Mouse (Mus musculus) olfactory bulb, adult 2 months (tissue): ENCODE measurements around the gene Galnt18. TPM values are rescaled to one million over a fixed set of nuclear protein-coding genes. Genes with fewer than 3 reads are reported as not detected.

Experiments used
- H3K27ac ChIP-seq: fragments of 200-500 bp; 2 replicates; pipeline ENCODE4 v1.5.1; 2012; ENCODE audit warnings: low read depth, low read length; ENCODE audit not compliant: insufficient read depth
- H3K4me1 ChIP-seq: fragments of 200-500 bp; 2 replicates; pipeline ENCODE4 v1.6.1; 2012; ENCODE audit warnings: low read length; ENCODE audit not compliant: control insufficient read depth, insufficient read depth
- H3K4me3 ChIP-seq: fragments of 200-500 bp; 2 replicates; pipeline ENCODE4 v1.5.1; 2012; ENCODE audit warnings: mild to moderate bottlenecking, low read depth, low read length, moderate library complexity; ENCODE audit not compliant: insufficient read depth
- CTCF ChIP-seq: fragments of 200-500 bp; IDR thresholded peaks from 2 replicates; pipeline ENCODE4 v1.5.1; 2012; ENCODE audit warnings: low read depth, mild to moderate bottlenecking, low read length, moderate library complexity; ENCODE audit not compliant: insufficient read depth
- POLR2A ChIP-seq: fragments of 200-500 bp; IDR thresholded peaks from 2 replicates; pipeline ENCODE4 v1.6.1; 2012; ENCODE audit warnings: mild to moderate bottlenecking, low read depth, low read length, moderate library complexity; ENCODE audit not compliant: insufficient read depth
- WGBS: fragments of 180-500 bp; shearing (Covaris S2); methylation state at CpG from one replicate; pipeline ENCODE4 v1.1.7; 2018; 5-methylcytosine and 5-hydroxymethylcytosine counted together
- polyA plus RNA-seq: library from polyadenylated mRNA; stranded (reverse); fragments of >200 nt; gene quantifications from 2 replicates; pipeline ENCODE4 v1.2.4, GENCODE M21; 2012; ENCODE audit warnings: low replicate concordance; ENCODE audit not compliant: missing spikeins, insufficient read depth, insufficient read length

Gene Galnt18
- polyA plus RNA-seq, 1 experiment: not detected

- 74% methylated on average over 2 of the region's 2 CpGs for WGBS
Observed at GRCm38 (mm10) chr7:111499255-111499790, 280.5 kb downstream of the Galnt18 start.

DNA sequence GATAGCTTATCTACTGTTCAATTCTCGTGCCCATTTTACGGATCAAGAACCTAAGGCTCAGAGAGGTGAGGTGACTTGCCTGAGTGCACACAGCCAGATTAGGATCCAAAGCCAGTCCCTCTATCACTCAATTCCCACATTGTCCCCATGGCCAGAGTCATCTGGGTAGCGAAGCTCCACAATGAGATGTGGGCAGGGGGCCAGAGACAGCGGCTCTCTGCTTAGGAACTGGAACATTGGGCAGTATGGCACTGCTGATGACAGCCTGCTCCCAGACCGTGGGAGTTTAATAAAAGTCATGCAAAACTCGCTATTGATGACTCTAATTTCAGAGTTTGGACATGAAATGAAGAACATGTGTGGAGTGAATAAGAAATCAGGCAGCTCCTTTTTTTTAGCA, 282.6 kb downstream of the Galnt18 start:
- H3K4me3 ChIP-seq: no peak overlapping the region
- no peak overlapping the region for H3K27ac ChIP-seq
- 76% methylated on average over 6 of the region's 6 CpGs for WGBS
- no peaks in the 10 kb centered on the region; the same call in 1 of the 2 replicates for H3K4me1 ChIP-seq
- TF ChIP-seq POLR2A (no peak), CTCF (no peak)

More at GRCm38 (mm10) chr7:111499255-111499790, 280.5 kb downstream of the Galnt18 start:
- H3K27ac ChIP-seq: no peak overlapping the region
- no peak overlapping the region for H3K4me3 ChIP-seq
- TF ChIP-seq POLR2A (no peak), CTCF (no peak)
- no peaks in the 10 kb centered on the region; the same call in 1 of the 2 replicates for H3K4me1 ChIP-seq

GRCm38 (mm10) chr7:111492242-111492949, 287.4 kb downstream of the Galnt18 start:
- Histone ChIP-seq H3K4me3 (no peak overlapping the region), H3K4me1 (no peaks in the 10 kb centered on the region; the same call in 1 of the 2 replicates), H3K27ac (no peak overlapping the region)
- 89% methylated on average over 5 of the region's 5 CpGs for WGBS
- TF ChIP-seq POLR2A (no peak), CTCF (no peak)

DNA sequence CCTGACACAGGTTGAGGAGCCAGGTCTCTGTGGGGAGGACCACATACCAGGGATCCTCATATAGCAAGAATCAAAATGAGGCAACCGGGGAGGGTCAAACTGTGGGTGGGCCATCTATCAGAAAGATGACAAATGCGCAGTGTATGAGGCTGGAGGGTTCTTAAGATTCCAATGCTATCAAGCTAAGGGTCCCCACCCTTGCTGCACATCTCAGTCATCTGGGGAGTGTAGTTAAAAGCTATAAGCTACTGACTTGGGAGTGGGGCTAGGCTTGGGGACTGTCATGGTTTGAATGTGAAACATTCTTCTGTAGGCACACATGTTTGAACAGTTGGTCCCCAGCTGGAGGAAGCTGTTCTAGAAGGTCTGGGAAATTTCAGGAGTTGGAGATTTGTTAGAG, 288.2 kb downstream of the Galnt18 start:
- no peak overlapping the region for H3K27ac ChIP-seq
- 96% methylated on average over 2 of the region's 2 CpGs for WGBS
- H3K4me3 ChIP-seq: no peak overlapping the region
- no peak for TF ChIP-seq POLR2A
- no peak for TF ChIP-seq CTCF
- H3K4me1 ChIP-seq: no peaks in the 10 kb centered on the region; the same call in 1 of the 2 replicates

DNA sequence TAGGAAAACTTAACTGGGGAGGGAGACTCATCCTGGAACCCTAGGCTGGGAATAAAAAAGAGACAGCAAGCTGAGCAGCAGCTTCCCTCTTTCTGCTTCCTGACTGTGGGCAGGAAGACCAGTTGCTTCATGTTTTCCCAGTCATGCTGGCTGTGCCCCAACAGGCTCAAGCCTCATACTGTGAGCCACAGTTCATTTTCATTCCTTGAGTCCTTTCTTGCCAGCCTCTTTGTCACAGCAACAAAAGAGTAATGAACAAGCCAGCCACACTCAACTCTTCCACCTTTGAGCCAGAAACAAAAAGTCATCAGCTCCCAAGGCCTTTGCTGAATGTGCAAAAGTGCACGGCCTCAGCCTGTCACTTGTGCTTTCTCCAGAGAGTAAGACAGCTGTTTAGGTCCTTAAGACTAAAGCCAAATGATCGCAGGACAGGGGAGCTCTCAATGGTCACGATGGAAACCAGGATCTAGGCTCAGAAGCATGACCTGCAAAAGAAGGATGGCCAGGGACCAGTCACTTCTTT, 292.9 kb downstream of the Galnt18 start:
- WGBS: 55% methylated on average over 3 of the region's 3 CpGs

GRCm38 (mm10) chr7:111483896-111484295, 295.9 kb downstream of the Galnt18 start:
- H3K27ac ChIP-seq: no peak overlapping the region
- no peak overlapping the region for H3K4me3 ChIP-seq
- TF ChIP-seq CTCF (no peak), POLR2A (no peak)
- 86% methylated on average over 4 of the region's 4 CpGs for WGBS
- no peaks in the 10 kb centered on the region for H3K4me1 ChIP-seq

More for the DNA sequence above, 292.9 kb downstream of the Galnt18 start:
- Histone ChIP-seq H3K4me1 (no peaks in the 10 kb centered on the region), H3K4me3 (no peak overlapping the region), H3K27ac (no peak overlapping the region)
- TF ChIP-seq POLR2A (no peak), CTCF (no peak)

DNA sequence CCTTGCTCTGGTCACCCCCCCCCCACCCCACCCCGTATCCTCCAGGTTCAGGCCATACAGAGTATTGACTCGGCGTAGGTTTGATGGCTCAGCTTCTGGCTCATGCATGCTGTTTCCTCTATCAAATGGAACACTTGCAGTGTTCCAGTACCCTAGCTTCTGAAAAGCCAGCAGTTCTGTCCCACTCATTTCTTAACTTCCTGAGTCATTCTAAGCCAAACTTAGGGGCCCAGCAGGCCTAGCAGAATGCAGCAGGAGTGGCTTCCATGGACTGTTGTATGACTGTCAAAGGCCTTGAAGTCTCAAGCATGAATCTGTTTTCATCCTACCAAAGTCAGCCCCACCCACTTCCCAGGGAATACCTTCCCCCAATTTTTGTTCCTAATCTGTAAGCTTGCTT, 296.5 kb downstream of the Galnt18 start:
- Histone ChIP-seq H3K27ac (no peak overlapping the region), H3K4me3 (no peak overlapping the region), H3K4me1 (no peaks in the 10 kb centered on the region)
- WGBS: 91% methylated on average over 3 of the region's 3 CpGs
- TF ChIP-seq POLR2A (no peak), CTCF (no peak)

- no peak for TF ChIP-seq CTCF
- TF ChIP-seq POLR2A: no peak
- Histone ChIP-seq H3K4me1 (no peaks in the 10 kb centered on the region), H3K4me3 (no peak overlapping the region), H3K27ac (no peak overlapping the region)
- 72% methylated on average over 5 of the region's 5 CpGs for WGBS
Observed at GRCm38 (mm10) chr7:111467715-111468114, 312.1 kb downstream of the Galnt18 start.

GRCm38 (mm10) chr7:111466720-111467119, 313.1 kb downstream of the Galnt18 start:
- no peak overlapping the region for H3K4me3 ChIP-seq
- H3K4me1 ChIP-seq: no peaks in the 10 kb centered on the region
- TF ChIP-seq POLR2A (no peak), CTCF (no peak)
- no peak overlapping the region for H3K27ac ChIP-seq
- 88% methylated on average over 1 of the region's 1 CpGs for WGBS
